Mouse (Mus musculus) urinary bladder, postnatal 10 days (tissue): ENCODE results near the gene Zbtb25.

ENCODE experiments used
- DNase-seq: peaks from one replicate; pipeline ENCODE4 v3.0.0; 2022; ENCODE audit warnings: low spot score

The Zbtb25 gene

GRCm38 (mm10) chr12:76377059-76377458 is 7.7 kb upstream of the Zbtb25 start:
- no peak for DNase-seq

GRCm38 (mm10) chr12:76376649-76377048 is 7.2 kb upstream of the Zbtb25 start:
- DNase-seq: no peak

GRCm38 (mm10) chr12:76375506-76375905 is 6.1 kb upstream of the Zbtb25 start:
- no peak for DNase-seq

DNA sequence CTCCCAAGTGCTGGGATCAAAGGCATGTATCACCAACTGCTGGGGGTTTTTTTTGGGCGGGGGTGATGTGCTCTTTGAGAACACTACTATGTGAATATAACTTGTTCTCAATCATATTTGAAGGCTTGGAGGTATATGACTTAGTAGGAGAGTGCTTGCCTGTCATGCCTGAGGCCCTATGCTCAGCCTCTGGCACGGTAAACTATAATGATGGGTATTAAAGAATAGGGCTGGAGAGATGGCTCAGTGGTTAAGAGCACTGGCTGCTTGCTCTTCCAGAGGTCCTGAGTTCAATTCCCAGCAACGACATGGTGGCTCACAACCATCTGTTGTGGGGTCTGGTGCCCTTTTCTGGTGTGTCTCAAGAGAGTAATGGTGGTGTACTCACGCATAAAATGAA is 5.5 kb upstream of the Zbtb25 start:
- DNase-seq: no peak

DNA sequence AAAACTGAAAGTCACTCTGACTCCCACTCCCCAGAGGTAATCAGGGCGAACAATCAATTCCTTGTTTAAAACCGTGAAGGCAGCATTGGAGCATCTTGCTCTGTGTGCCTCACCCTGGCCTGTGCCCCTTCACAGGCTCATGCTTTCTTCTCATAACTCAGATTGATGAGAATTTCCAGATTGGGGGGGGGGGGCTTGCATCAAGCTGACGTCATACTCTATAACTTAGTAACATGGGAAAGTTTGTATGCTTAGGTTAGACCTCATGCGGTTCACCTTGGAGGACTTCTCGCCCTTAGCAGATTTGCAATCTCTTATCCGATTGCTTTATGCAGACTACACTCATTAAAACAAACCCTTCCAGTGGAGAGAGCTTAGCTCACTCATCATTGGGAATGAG is 4.6 kb upstream of the Zbtb25 start:
- no peak for DNase-seq

- DNase-seq: no peak
These were observed 3.7 kb upstream of the Zbtb25 start for GRCm38 (mm10) chr12:76372881-76373818.

GRCm38 (mm10) chr12:76372046-76372445 is 2.6 kb upstream of the Zbtb25 start:
- no peak for DNase-seq

- DNase-seq: peak; percentile 55
These were observed 1.6 kb upstream of the Zbtb25 start for GRCm38 (mm10) chr12:76370831-76371571.

GRCm38 (mm10) chr12:76369978-76370830 is 802 bp upstream of the Zbtb25 start, which contains the start of gene Zbtb1:
Gene Zbtb1 (plus strand): TSS chr12:76370266.
- peak; percentile 38 for DNase-seq

GRCm38 (mm10) chr12:76368790-76369205 is 604 bp downstream of the Zbtb25 start:
- DNase-seq: no peak

GRCm38 (mm10) chr12:76368201-76368789 is 1.1 kb downstream of the Zbtb25 start:
- no peak for DNase-seq

DNA sequence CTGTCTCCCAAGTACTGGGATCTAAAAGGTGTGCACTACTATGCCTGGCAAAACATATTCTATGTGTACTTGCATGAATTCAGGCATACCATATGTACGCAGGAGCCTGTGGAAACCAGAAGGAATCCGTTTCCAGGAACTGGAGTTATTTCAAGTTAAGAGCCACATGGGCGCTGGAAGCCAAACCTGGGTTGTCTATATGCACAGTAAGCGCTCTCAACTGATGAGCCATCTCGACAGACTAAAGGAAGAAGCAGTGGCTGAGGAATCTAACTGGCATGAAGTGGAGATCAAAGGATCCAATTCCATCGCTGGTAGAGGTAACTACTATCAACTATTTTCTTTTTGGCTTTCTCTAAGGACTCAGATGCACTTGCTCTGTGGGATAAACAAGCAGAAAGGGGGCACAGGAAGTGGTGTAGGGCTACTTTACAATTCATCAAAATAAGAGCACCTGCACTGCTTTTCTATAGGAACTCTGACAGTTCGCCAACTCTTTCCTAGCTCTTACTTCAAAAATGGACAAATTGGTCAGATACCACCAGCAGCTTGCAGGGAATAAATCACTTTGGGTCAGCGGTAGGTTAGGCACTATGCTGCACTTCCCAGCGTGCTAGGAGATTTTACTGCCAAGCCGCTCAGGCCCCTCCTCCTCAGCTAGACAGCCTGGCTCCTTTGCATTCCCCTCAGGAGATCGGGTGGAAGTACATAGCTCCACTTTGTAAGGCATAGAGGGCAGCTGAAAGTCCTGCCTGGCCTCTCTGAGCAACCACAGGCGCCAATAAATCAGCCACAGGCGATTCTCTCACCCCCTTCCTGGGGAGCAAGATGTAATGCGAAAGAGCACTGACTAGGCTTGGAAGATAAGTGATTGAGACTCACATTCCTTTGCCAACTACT is 2.1 kb downstream of the Zbtb25 start:
- DNase-seq: no peak

- no peak for DNase-seq
These were observed 3.1 kb downstream of the Zbtb25 start for GRCm38 (mm10) chr12:76366276-76366675.

GRCm38 (mm10) chr12:76362303-76362676 is 7.1 kb downstream of the Zbtb25 start:
- no peak for DNase-seq

DNA sequence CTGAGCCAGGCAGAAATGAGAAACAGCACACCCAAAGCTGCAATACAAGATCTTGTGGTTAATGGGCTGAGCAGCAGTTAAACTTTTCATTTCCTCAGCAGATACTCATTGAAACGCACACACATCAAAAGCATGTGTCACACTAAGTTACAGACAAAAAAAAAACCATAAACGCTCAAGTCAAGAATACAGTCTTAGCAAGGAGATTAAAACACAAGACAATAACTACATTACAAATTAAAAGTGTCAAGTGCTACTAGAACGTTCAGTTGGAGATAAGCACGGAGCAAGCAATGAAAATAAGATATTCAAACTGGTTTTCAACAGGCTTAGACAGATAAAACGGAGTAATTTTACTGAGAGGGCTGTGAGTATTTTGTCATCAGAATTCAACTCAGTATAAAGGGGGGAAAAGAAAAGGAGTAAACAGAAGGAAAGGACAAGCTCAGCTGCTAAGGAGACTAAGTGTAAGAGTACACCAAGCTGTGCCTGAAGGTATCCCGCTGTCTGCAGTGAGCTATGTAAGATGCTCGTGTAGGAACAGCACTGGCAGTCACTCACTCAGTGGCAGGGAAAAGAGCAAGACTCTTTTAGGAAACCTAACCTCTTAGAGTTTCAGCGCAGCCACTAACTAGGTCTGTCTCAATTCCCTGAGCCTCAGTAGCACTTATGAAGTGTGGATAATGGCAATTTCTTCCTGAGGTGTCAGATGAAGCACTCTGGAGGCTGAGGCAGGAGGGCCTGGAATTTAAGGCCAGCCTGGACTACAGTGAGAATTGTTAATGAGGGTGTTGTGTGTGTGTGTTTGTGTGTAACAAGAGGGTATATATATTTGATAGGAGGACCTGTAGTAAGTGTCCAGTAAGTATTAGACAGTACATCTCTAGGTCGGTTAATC is 7.7 kb downstream of the Zbtb25 start:
- DNase-seq: no peak

GRCm38 (mm10) chr12:76360868-76361267 is 8.5 kb downstream of the Zbtb25 start:
- DNase-seq: no peak

- no peak for DNase-seq
These were observed 19.7 kb downstream of the Zbtb25 start for GRCm38 (mm10) chr12:76349680-76350220.

DNA sequence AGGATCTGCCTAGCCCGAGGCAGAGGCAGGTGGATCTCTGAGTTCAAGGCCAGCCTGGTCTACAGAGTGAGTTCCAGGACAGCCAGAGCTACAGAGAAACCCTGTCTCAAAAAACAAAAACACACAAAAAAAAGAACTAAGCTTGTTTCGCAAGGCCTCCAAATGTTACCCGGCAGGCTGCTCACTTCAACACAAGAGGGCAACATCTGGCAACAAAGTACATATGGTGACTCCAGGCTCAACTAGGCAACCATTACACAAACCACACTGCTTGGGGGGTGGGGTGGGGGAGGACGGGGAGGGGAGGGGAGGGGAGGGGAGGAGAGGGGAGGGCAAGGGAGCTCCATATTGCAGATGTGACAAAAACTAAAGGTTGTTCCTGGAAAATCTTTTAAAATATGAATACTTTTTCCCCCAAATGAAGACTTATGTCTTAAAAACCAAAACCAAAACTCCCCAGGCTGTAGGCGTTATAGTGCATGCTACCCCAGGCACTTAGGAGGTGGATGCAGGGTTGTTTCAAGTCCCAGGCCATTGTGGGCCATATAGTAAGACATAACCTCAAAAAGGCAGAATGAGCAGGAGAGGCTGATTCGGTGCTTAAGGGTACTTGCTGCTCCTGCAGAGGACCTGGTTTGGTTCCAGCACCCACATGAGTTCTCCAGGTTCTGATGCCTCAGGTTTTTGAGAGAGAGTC is 23.5 kb downstream of the Zbtb25 start:
- no peak for DNase-seq

DNA sequence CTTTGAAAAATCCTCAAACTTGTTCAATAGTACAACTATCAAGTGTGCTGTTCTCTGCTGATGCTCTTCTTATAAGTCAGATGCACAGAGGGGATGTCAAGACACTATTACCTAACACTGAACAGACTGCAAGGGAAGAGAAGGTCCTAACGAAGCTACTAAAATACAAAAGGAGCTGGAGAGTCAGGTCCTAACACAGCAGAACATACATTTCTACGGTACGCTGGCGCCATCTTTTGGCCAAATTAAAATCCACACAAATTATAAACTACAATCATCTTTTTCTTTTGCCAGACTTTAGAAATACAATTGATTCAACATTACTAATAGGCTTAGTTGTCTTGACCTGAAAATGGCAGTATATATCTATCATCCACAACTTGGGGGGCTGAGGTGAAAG is 28.3 kb downstream of the Zbtb25 start:
- no peak for DNase-seq
